Mouse (Mus musculus) ovary, postnatal 14 days (tissue): ENCODE measurements at regions not wholly inside any gene's neighbourhood (a gene's known extent, or its start where the extent isn't known, plus 50 kb on each side); places are given as distances from the start of the nearest gene placed in this dataset.

Experiments used
- DNase-seq: peaks from one replicate; pipeline ENCODE4 v3.0.0; 2022; ENCODE audit warnings: low spot score

DNA sequence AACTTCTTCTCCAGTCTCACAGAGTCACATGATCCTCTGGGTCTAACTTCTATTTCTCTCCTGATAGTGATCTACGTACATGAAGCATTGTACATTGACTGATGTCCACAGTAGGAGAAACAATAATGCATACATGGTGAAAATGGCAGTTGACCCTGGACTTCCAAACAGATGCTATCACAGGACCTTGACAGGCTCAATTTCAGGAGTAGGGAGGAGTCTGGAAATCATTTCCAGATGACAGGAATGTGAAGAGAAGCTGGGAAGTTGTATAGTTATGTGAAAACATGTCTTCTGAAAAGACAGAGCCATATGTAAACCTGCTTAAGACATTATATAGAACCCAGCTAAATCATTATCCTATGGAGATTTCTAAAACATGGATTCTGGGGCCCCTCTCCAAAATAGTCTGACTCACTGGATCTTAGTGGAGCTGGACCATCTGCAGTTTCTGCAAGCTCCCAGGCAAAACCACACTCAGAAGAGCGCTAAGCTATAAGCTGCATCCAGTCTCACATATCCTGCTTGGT, 322.3 kb upstream of the Ldb2 start:
- no peak for DNase-seq

DNA sequence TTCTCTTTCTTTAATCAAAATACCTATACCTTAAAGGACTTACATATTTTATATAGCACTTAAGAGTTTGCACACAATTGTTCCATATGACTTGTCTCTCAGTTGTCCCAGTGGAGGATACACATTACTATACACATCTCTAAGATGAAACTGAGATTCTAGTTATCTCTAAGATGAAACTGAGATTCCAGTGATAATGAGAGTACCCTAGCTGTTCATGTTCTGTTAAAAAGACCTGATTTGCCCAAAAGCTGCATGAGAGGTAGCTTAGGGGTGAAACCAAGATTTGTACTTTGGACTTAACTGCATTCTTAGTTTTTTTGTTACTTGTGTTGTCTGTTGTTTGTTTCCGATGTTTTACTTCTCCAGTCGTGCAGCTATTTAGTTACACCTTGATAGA, 320.3 kb upstream of the Ldb2 start:
- DNase-seq = no peak

- no peak for DNase-seq
Observed at GRCm38 (mm10) chr5:45111246-45111645, 311.8 kb upstream of the Ldb2 start.

- no peak for DNase-seq
Observed at GRCm38 (mm10) chr5:45110797-45111196, 311.3 kb upstream of the Ldb2 start.

DNA sequence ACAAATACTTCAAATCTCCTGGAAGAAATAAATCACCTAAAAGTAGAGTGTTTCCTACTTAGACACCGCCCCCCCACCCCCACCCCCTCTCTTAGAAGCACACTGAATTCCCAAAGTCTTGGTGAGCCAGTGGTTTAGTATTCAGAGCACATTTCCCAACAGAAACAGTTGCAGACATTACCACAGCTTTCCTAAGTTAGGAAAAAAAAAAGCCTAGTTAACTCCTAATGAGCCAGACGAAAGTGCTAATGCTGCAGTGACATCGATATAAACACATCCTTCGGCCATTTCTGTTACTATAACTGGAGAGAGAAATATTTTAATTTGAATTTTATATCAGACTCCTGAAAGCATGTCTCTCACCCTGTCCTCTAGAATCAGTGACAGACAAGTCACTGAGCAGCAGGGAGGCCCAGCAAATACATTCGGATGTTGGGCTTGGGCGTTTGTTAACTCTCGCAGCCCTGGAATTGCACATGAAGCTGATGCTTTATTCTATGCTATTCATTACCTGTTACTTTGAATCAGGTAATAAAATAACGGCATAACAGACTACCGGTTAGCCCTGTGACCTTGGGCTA, 305.8 kb upstream of the Ldb2 start:
- DNase-seq = no peak

DNA sequence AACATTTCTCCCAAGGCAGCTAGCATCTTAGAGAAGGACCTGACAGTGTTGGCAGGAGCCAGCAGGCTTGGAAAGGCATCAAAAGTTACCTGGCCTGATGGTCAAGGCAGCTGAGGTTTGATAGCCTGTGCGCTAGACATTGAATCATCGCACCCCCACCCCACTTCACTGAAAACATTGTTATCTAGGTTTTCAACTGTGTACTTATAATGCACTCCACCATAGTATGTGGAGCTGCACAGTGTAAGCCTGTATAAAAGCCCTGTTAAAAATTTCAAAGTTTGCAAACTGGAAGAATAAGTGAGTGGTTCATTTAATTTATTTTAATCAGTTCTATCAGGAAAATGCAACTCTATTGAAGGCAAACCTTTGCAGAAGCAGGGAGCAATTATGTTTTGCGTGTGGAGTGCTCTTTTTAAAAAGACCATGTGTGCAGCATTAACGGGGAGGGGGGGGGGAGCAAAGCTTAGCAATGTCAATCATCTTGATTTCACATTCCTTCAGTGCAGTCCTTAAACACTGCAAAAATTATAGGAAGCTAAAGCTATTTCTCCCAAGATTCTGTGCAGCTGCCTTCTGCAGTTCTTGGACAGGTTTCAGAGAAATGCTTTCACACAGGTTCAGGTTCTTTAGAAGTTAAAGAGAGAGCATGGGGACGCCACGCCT, 304.4 kb upstream of the Ldb2 start:
- no peak for DNase-seq

GRCm38 (mm10) chr5:45102661-45103060, 303.2 kb upstream of the Ldb2 start:
- no peak for DNase-seq

DNA sequence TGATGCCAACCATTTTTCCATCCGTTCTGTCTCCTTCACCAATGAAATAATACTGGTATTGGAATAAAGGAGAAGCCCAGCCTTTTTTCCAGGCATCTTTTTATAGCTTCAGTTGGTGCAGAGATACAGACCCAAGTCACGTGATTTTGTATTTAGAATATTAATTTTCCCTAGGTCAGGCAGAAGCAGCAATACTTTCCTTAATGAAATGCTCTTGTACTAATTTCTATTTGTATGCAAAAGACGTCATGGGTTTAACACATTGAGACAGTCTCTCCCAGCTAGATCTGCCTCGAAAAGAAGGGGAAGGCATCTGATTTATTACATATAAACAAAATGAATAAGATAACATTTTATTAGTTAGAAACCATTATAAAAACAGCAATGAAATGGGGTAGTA, 302.3 kb upstream of the Ldb2 start:
- no peak for DNase-seq

DNA sequence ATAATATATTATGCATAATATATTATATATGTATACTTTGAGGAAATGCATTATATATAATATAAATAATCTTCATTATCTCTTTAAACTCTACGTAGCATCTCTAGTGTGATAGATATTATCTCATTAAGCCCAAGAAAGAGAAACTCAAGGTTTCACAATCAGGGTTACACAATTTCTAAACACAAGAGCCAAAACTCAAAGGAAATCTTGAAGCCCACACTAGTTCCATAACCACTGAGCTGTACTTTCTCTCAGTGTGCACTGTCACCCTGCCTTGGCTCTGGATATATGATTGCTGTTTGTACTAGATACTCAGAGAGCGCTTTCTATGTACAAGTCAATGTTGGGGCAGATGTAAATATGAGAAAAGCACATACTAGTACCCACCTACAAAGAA, 299.6 kb upstream of the Ldb2 start:
- no peak for DNase-seq

DNA sequence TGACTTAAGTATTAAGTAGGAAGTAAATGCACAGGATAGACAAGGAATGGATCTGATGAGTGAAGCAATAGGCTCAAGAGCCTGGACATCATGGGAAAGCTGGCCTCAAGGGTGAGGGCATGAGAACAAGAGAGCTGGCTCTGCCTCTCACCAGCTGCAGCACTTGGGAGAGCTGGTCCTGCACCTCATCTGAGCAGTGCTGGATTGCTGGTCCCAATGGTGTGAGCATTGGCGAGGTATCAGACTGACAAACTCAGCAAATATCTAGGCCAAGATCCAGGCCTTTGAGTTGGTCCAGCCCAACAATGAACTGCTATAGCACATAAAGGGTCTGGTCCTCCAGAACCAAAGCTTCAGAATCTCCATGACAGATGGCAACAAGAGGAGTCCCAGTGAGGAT, 298.5 kb upstream of the Ldb2 start:
- no peak for DNase-seq

DNA sequence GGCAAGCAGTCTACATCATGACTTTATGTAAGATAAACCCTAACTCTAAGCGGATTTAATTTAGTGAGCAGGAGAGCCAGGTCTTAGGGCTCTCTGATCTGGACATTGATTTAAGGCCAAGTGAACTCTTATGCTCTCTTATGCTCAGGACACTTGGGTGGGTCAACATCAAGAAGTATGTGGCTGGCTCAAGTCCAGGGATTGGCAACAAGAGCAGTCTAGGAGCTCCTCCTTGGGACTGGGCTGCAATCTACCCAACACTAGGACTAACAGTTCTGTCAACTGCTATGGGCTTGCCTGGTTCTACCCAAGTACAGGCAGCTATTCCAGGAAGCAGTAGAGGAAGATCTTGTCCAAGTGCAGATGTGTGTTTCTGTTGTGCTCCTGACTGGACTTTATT, 285.3 kb upstream of the Ldb2 start:
- no peak for DNase-seq

DNA sequence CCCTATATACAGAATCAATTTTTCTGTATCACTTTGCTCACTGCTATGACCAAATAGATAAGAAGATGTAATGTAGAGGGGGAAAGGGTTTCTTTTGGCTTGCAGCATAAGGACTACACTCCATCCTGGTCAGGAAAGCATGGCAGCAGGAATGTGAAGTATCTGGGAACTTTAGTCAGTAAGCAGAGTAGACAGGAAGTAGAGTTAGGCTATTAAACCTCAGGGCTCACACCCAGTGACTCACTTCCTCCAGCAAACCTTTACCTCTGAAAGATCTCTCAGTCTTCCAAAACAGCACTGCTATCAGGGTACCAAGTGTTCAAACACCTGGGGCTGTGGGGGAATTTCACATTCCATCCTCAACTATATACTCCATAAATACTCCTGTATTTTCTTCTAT, 283.1 kb upstream of the Ldb2 start:
- DNase-seq = no peak

DNA sequence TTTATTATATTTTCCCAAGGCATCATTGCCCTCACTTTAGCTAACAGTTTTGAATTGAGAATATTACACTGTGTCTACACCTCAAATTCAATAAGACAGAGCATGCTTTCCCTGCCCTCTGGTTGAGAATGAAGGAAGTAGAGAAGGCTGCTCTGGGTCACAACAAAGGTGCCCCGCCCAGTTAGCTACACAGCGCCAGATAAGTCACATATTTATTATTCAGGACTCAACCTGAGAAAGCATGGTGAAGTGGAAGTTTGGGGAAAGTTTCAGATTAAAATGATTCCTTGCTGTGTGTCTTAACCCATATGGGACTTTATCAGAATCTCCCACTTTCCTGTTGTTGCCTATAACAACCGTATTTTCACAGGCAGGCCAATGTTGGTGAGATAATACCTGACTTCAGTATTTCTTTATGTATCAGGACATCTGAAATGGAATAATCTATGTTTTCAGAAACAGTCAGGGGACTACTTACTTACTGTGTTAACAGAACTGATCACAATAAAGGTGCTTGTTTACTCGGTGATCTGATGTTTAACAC, 276.9 kb upstream of the Ldb2 start:
- no peak for DNase-seq

GRCm38 (mm10) chr5:45075195-45075594, 275.7 kb upstream of the Ldb2 start:
- DNase-seq = no peak

- DNase-seq = no peak
Observed at GRCm38 (mm10) chr5:45072529-45072928, 273.0 kb upstream of the Ldb2 start.

DNA sequence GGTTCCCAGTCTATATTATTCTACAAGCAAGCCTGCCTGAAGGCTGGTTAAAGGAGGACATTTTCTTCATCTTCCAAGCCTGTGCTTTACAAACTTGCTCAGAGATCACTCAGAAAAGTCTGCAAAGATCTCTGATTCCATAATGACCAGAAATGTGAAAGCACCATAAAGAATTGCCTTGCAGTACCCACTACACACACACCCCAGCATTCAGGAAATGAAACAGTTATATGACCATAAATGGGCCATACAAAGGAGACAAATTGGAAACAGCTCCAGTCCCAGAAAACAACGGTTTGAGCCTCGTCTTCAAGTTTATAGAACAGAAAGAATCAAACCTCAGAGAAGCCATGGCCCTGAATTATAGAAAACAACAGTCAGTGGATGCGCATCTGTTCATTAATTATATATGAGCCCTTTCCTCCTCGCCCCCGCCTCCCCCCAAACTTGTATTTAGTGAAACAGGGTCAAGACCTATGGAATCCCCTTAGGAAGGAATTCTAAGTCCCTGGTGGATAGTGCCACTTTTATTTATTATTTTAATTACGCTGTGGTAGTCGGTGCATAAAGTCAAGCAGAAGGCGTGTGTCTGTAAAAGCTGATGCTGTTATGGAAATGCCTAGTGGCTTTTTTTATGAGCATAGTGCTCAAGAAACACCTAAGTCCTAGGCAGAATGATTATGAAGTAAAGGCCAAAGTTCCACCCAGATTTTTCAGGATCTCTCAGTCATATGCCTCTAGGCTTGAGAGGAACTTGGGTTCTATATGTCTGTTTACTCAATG, 266.6 kb upstream of the Ldb2 start:
- DNase-seq = no peak

- DNase-seq = no peak
Observed at GRCm38 (mm10) chr5:45062567-45062966, 263.1 kb upstream of the Ldb2 start.

DNA sequence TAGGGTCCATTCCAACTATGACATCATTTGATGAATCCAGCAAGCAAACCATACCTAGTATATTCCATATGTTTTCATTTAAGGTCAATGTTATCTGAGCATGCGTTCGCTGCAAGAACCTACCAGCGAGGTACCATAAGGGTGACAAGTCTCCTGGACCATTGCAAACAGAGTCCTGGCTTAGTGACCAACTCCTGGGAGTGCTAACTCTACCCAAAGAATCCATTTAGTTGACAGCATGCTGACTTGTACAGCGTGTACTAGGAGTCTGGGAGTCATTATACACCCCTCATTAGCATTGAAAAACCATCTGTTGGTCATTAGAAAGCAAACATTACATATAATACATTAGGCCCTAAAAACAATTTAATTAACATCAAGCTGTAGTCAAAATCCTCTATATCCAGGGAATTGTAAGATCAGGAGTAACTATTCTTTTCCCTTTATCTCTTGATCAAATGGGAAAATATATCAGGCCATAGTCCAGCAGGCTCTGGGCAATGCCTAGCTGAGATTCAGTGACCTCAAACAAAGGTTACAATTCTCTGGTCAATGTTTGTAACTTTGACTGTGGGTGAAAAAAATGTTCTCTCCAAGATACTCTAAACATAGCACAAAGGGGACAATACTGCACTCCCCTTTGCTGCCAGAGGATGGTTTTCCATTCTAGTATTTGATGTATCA, 255.9 kb upstream of the Ldb2 start:
- no peak for DNase-seq

DNA sequence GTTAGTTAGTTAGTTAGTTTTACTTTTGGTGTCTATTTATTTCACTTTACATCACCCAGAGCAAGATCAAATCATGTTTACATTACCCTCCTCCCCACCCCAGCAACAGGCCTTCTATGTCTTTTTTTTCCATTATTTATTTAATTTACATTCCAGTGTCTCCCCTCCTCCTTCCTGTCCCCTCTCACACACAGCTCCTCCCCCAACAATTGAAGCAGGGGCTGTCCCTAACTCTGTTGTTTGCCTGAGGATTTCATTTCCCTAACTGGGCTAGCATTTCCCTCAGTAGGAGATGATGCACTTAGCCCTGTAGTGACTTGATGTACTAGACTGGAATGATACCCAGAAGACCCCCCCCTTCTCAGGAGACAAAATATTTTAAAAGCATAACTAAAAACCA, 249.9 kb upstream of the Ldb2 start:
- DNase-seq = no peak

GRCm38 (mm10) chr5:45042914-45043313, 243.4 kb upstream of the Ldb2 start:
- DNase-seq = no peak

DNA sequence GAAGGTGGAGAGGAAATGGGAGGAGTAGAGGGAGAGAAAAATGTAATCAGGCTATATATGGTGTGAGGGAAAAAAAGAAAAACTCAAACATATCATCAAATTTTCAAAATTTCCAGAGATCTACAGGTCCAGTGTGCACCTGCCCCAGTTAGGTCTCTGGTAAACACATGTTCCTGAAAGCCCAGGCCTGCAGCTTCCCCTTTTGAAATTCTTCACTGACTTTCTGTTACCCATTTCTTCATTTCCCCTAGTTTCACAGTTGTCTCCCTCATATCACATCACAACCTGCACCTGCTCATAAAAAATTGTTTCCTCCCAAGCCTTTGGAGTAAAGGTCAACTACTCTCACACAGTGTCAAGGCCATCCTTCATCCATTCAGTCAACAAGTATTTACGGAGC, 236.9 kb upstream of the Ldb2 start:
- no peak for DNase-seq

GRCm38 (mm10) chr5:45033146-45033545, 233.7 kb upstream of the Ldb2 start:
- no peak for DNase-seq
